Mouse (Mus musculus): ENCODE results near the gene Oma1.

Oma1 gene

DNA sequence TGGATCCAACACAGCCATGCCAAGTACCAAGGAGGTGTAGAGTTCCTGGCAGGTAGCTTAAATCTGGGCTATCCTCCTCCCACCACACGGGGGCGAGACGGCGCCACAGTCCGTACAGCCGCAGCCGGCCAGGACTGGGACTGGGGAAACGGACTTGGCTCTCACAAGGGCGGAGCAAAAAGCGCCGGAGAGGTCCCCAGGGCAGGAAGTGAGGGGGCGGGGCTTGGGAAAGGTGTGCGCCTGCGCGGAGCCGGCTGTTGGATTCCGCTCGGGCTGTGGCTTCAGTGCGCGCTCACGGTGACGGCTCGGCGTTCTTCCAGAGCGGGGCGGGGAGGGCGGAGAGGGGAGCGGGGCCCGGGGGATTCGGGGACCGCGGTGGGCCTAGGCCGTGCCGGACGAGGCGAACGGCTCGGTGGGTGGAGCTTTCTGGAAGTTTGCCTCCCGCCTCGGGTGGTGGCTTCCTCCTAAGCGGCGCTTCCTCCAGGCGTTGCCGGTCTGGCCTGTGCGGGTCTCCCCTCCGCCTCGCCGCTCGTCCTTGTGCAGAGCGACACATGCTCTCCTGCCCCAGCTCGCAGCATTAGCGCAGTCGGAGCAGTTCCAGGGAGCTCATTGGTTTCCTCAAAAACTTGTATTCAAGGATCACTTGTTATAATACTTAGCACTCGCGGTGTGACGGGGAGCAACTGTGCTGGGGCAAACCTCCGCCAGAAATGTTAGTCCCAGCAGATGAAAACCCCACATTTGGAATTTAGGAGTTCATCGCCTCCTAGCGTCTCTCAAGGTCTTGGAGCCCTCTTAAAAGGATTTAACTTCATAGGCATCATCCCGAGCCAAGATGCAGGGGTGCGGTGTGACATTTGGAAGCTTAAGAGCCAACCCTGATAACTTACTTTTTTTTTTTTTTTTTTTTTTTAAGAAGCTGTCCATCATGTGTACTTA, at the start of gene Oma1:
Oma1 (plus strand) TSS at position 226 of the 939 bp plus-strand sequence.
- DNase-seq: peak; percentile 100

GRCm38 (mm10) chr4:103263812-103264396, 49.7 kb upstream of the Oma1 start:
- no peak for DNase-seq

DNA sequence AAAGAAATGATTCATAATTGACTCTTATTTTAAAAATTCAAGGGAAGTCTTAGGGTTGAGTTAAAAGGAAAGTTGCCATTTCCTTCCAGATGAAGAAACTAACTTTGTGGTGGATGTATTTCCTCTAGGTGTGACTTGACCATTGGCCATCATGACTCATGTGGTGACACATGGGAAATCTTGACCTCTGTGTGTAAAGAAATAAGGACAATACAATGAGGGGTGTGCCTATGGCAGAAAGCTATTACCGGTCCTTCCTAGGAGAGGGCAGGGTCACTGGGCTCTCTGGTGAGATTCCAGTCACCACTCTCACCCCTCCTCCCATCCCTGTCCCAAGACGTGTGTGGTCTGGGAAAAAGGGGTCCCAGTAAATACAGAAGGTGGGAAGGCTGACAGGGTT, 48.4 kb upstream of the Oma1 start:
- DNase-seq: no peak

DNA sequence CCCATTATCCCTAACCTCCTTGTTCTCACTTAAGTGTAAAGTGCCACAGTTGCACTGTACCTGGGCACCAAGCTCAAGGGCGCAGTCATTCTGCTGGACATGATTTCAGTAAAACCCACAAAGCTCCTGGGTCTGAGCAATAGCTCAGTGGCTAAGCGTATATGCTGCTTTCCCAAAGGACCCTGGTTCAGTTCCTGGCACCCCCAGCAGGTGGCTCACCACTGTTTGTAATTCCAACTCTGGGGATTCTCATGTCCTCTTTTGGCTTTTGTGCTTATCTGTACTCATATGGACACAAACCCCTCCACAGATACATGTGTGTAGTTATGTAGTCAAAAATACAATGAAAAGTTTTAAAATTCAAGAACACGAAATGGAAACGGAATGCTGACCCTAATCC, 44.3 kb upstream of the Oma1 start:
- peak; percentile 14 to 18 for DNase-seq

DNA sequence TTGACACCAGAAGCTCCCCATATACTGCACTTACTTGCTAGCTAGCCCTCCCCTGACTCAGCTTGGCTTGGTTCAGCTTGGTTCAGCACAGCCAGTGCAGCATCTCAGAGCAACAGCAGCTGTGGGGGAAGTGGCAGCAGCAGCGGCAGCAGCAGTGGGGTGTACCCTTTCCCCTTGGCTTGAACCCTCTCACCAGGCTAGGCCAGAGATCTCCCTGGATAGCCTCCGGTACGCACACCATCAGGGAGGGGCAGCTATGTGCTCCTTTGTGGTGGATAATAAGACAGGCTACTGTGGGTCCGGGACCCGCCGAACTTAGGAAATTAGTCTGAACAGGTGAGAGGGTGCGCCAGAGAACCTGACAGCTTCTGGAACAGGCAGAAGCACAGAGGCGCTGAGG, 40.6 kb upstream of the Oma1 start:
- no peak for DNase-seq

DNA sequence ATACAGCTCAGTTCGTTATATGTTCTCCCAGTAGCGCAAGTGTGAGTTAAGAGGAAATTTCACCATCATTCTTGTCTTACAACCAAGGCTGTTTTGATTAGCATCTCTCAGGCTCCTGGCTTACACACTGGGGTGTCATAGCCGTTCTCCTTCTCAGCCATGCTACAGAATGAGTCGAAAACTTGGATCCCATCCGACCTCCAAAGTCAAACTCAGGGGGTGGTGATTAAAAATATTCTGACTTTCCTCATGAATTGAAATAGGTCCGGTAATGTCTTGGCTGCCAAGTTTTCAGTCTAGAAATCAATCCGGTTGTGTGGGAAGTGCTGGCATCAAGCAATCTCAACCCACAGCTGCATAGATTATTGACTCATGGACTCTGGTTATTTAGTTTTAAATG, 25.3 kb upstream of the Oma1 start:
- no peak for DNase-seq

- no peak for DNase-seq
Measured at GRCm38 (mm10) chr4:103290763-103291162, 22.8 kb upstream of the Oma1 start, which contains the start of gene 4921539E11Rik. TSS of gene 4921539E11Rik (minus strand) at chr4:103290863.

GRCm38 (mm10) chr4:103299342-103299741, 14.3 kb upstream of the Oma1 start:
- DNase-seq: peak in 1 of 2 experiments; percentile 25

DNA sequence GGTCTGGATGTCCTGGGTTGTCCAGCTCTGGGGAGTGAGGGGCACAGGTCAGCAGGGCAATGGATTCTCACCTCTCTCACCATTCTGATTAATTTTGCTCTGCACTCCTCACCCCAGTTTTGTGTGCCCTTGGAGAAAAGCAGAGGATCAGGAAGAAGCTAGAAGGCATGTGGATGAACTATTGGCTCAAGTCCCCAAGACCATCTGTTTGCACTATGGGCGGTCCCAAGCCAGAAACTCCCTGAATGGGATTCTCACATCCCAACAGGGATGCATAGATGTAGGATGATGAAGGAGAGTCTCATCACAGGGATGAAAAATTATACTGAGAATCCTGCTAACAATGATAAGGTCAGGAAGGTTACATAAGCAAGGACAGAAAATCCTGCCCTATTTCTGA, 9.8 kb upstream of the Oma1 start:
- peak; percentile 61 to 66 for DNase-seq

DNA sequence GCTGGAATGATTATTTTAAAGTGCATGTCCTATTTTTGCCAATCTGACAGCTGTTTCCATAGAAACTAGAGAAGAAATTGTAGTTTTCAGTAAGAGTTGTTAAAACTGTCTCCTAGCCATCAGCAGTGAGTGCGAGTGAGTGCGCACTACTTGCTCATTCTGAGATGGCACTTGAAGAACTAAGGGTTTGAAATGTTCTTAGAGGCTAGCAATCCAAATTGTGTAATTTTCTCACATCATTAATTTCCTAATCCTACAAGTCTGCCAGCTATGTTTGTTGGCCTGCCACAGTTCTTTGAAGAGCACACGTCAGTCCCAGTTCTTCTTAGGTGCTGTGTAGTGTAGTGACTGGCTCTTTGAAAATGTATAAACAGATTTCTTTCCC, 906 bp downstream of the Oma1 start:
- no peak for DNase-seq

DNA sequence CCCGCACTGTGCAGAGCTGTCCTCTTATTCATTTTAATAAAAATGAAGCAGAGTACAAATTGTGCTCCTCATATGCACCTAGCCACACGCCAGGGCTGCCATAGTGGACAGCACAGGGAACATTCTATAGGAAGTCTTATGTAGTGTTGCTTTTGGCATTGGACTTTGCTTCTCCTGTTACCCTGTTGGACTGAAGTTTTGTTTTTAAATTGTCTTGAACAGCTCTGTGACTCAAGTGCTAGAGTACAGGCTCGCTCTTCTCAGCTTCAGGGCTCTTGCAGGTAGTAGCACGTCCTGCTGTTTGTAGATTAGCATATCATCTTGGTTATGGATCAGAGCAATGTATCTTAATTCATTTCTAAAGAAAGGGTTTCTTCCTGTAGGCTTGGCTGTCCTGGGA, 2.2 kb downstream of the Oma1 start:
- no peak for DNase-seq

DNA sequence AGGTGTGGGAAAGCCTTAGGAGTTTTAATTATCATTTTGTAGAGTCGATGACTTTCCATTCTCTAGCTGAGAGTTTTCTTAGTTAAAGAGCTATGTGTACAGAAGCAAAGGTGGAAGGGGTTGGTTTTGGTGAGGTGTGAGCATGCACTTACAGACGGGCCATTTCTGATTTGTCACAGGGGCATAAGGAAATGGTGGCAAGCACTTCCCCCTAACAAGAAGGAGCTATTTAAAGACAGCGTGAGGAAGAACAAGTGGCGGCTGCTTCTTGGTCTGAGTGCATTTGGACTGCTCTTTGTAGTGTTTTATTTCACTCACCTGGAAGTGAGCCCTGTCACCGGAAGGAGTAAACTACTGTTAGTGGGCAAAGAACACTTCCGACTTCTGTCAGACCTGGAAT, 7.8 kb downstream of the Oma1 start:
- DNase-seq: no peak

GRCm38 (mm10) chr4:103324688-103325451, 11.3 kb downstream of the Oma1 start:
- DNase-seq: no peak

- peak; percentile 55 to 56 for DNase-seq
Measured at GRCm38 (mm10) chr4:103326994-103327393, 13.4 kb downstream of the Oma1 start.

GRCm38 (mm10) chr4:103329348-103329747, 15.7 kb downstream of the Oma1 start:
- DNase-seq: no peak

DNA sequence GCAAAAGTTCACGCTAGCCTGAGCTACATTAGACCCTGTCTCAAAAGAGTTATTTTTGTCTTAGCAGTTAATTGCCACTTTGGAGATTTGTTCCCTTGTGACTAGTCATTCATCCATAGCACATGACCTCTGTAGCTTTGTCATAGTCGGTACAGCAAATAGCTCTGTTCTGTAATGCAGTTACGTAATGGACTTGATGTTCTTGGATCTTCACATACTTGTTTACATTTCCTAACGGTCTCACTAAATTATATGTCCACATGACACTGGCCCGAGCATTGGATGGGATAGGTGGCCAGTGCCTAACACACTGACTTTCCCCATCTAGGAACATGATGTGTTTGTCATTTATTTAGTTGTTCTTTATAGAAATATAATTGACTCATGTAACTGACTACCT, 21.5 kb downstream of the Oma1 start:
- no peak for DNase-seq

- no peak for DNase-seq
Measured at GRCm38 (mm10) chr4:103340726-103341125, 27.1 kb downstream of the Oma1 start.

GRCm38 (mm10) chr4:103341620-103342019, 28.0 kb downstream of the Oma1 start:
- DNase-seq: no peak

DNA sequence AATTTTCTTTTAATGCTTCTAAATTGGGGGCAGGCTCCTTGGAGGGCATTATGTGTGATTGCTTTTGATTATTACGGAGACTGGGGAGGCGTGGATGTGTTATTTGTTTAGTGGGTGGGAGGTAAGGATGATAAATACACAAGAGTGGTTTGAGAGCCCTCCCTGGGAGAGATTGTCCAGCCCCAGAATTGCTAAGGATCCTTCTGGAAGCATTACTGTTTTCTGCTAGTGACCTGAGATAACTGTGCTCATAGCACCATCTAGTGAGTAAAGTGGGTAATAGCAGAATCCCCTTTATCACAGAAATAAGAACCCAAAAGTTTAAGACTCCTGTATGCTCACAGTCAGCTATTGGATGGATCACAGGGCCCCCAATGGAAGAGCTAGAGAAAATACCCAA, 32.4 kb downstream of the Oma1 start:
- peak; percentile 40 to 67 for DNase-seq

GRCm38 (mm10) chr4:103346849-103347248, 33.2 kb downstream of the Oma1 start:
- DNase-seq: no peak

GRCm38 (mm10) chr4:103349219-103349618, 35.6 kb downstream of the Oma1 start:
- no peak for DNase-seq

DNA sequence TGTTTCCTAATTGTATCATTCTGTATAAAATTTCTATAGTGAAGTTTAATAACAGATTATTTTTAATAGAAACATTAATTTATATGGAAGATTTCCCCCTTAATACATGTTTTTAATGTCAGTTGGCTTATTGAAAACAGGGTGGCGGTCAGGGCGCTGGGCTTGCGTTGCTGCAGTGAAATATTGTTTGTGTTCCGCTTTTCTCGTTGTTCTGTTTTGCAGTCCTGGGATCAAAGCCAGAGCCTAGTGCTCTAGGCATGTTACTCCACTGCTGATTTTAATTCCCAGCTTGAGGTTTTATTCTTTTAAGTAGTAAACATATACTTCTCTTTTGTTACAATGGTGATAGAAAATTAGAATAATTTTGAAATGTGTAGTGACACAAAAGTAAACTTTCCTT, 39.3 kb downstream of the Oma1 start:
- DNase-seq: no peak

GRCm38 (mm10) chr4:103357457-103357856, 43.8 kb downstream of the Oma1 start:
- no peak for DNase-seq
